Mouse (Mus musculus): ENCODE results near the gene Prkn. TPM values are rescaled to one million over a fixed set of nuclear protein-coding genes. Genes with fewer than 3 reads are reported as not detected.
A peak's percentile ranks its signal among the peaks of the same experiment; 100 is the strongest.

The Prkn gene
- total and polyA plus RNA-seq, 2 experiments, result 2.5 to 8.9 TPM

GRCm38 (mm10) chr17:10997291-10997690, 157.1 kb downstream of the Prkn start:
- no peaks in the 10 kb centered on the region for H3K27me3 ChIP-seq (ENCODE audit: control insufficient read depth, insufficient read depth, low read length)
- no peaks in the 10 kb centered on the region for H3K36me3 ChIP-seq (ENCODE audit: control insufficient read depth, insufficient read depth, low read length)
- H3K79me2 ChIP-seq (ENCODE audit: control insufficient read depth, insufficient read depth, low read length), result no peaks in the 10 kb centered on the region
- no peak for DNase-seq (ENCODE audit: extremely low read depth, low read depth, low spot score)
- TF ChIP-seq CTCF (IDR thresholded peaks at IDR 0.05; ENCODE audit: low read depth, low read length) (no peak), POLR2A (IDR thresholded peaks at IDR 0.05; ENCODE audit: extremely low read depth, insufficient read depth, low read length) (no peak)
- H3K9ac ChIP-seq (ENCODE audit: low read depth, low read length), result no peak overlapping the region
- WGBS, result 77% methylated on average over 5 of the region's 5 CpGs
- no peak overlapping the region for H3K27ac ChIP-seq (replicated peaks; ENCODE audit: insufficient read depth, low read depth, low read length)
- H3K4me3 ChIP-seq (ENCODE audit: insufficient read depth, low read depth, low read length), result no peak overlapping the region
- H3K4me1 ChIP-seq (ENCODE audit: control insufficient read depth, insufficient read depth, low read length), result no peaks in the 10 kb centered on the region

GRCm38 (mm10) chr17:11023371-11023770, 183.2 kb downstream of the Prkn start:
- Histone ChIP-seq H3K27ac (replicated peaks; ENCODE audit: insufficient read depth, low read depth, low read length) (no peak overlapping the region), H3K4me1 (ENCODE audit: control insufficient read depth, insufficient read depth, low read length) (no peaks in the 10 kb centered on the region), H3K27me3 (ENCODE audit: control insufficient read depth, insufficient read depth, low read length) (no peaks in the 10 kb centered on the region), H3K9ac (ENCODE audit: low read depth, low read length) (no peak overlapping the region), H3K36me3 (ENCODE audit: control insufficient read depth, insufficient read depth, low read length) (no peaks in the 10 kb centered on the region), H3K4me3 (ENCODE audit: insufficient read depth, low read depth, low read length) (no peak overlapping the region), H3K79me2 (ENCODE audit: control insufficient read depth, insufficient read depth, low read length) (no peaks in the 10 kb centered on the region)
- TF ChIP-seq POLR2A (IDR thresholded peaks at IDR 0.05; ENCODE audit: extremely low read depth, insufficient read depth, low read length), result no peak
- TF ChIP-seq CTCF (IDR thresholded peaks at IDR 0.05; ENCODE audit: low read depth, low read length), result no peak
- no peak for DNase-seq (ENCODE audit: extremely low read depth, low read depth, low spot score)
- 77% methylated on average over 2 of the region's 2 CpGs for WGBS

GRCm38 (mm10) chr17:11029348-11029747, 189.2 kb downstream of the Prkn start:
- H3K27me3 ChIP-seq (ENCODE audit: control insufficient read depth, insufficient read depth, low read length), result no peaks in the 10 kb centered on the region
- no peaks in the 10 kb centered on the region for H3K79me2 ChIP-seq (ENCODE audit: control insufficient read depth, insufficient read depth, low read length)
- H3K4me3 ChIP-seq (ENCODE audit: insufficient read depth, low read depth, low read length), result no peak overlapping the region
- H3K9ac ChIP-seq (ENCODE audit: low read depth, low read length), result no peak overlapping the region
- peak; percentile 36 for TF ChIP-seq CTCF (IDR thresholded peaks at IDR 0.05; ENCODE audit: low read depth, low read length)
- no peak for TF ChIP-seq POLR2A (IDR thresholded peaks at IDR 0.05; ENCODE audit: extremely low read depth, insufficient read depth, low read length)
- no peaks in the 10 kb centered on the region for H3K36me3 ChIP-seq (ENCODE audit: control insufficient read depth, insufficient read depth, low read length)
- WGBS, result 97% methylated on average over 4 of the region's 4 CpGs
- no peak overlapping the region for H3K27ac ChIP-seq (replicated peaks; ENCODE audit: insufficient read depth, low read depth, low read length)
- no peak for DNase-seq (ENCODE audit: extremely low read depth, low read depth, low spot score)
- 0 out of 2 replicates have a peak, but pooled peaks cover 2% of the 10 kb centered on the region for H3K4me1 ChIP-seq (ENCODE audit: control insufficient read depth, insufficient read depth, low read length)

GRCm38 (mm10) chr17:11030936-11031335, 190.8 kb downstream of the Prkn start:
- no peak for TF ChIP-seq CTCF (IDR thresholded peaks at IDR 0.05; ENCODE audit: low read depth, low read length)
- no peak for TF ChIP-seq POLR2A (IDR thresholded peaks at IDR 0.05; ENCODE audit: extremely low read depth, insufficient read depth, low read length)
- no peaks in the 10 kb centered on the region for H3K79me2 ChIP-seq (ENCODE audit: control insufficient read depth, insufficient read depth, low read length)
- 86% methylated on average over 4 of the region's 4 CpGs for WGBS
- no peak for DNase-seq (ENCODE audit: extremely low read depth, low read depth, low spot score)
- no peak overlapping the region for H3K27ac ChIP-seq (replicated peaks; ENCODE audit: insufficient read depth, low read depth, low read length)
- no peaks in the 10 kb centered on the region for H3K27me3 ChIP-seq (ENCODE audit: control insufficient read depth, insufficient read depth, low read length)
- 0 out of 2 replicates have a peak, but pooled peaks cover 2% of the 10 kb centered on the region for H3K4me1 ChIP-seq (ENCODE audit: control insufficient read depth, insufficient read depth, low read length)
- H3K9ac ChIP-seq (ENCODE audit: low read depth, low read length), result no peak overlapping the region
- no peak overlapping the region for H3K4me3 ChIP-seq (ENCODE audit: insufficient read depth, low read depth, low read length)
- H3K36me3 ChIP-seq (ENCODE audit: control insufficient read depth, insufficient read depth, low read length), result no peaks in the 10 kb centered on the region

GRCm38 (mm10) chr17:11032366-11032765, 192.2 kb downstream of the Prkn start:
- Histone ChIP-seq H3K27ac (replicated peaks; ENCODE audit: insufficient read depth, low read depth, low read length) (no peak overlapping the region), H3K36me3 (ENCODE audit: control insufficient read depth, insufficient read depth, low read length) (no peaks in the 10 kb centered on the region), H3K9ac (ENCODE audit: low read depth, low read length) (no peak overlapping the region), H3K4me3 (ENCODE audit: insufficient read depth, low read depth, low read length) (no peak overlapping the region), H3K4me1 (ENCODE audit: control insufficient read depth, insufficient read depth, low read length) (peaks cover 6% of the 10 kb centered on the region), H3K79me2 (ENCODE audit: control insufficient read depth, insufficient read depth, low read length) (no peaks in the 10 kb centered on the region), H3K27me3 (ENCODE audit: control insufficient read depth, insufficient read depth, low read length) (no peaks in the 10 kb centered on the region)
- peak; percentile 78 for DNase-seq (ENCODE audit: extremely low read depth, low read depth, low spot score)
- 11% methylated on average over 2 of the region's 2 CpGs for WGBS
- no peak for TF ChIP-seq POLR2A (IDR thresholded peaks at IDR 0.05; ENCODE audit: extremely low read depth, insufficient read depth, low read length)
- TF ChIP-seq CTCF (IDR thresholded peaks at IDR 0.05; ENCODE audit: low read depth, low read length), result no peak

GRCm38 (mm10) chr17:11033594-11033993, 193.4 kb downstream of the Prkn start:
- Histone ChIP-seq H3K27me3 (ENCODE audit: control insufficient read depth, insufficient read depth, low read length) (no peaks in the 10 kb centered on the region), H3K27ac (replicated peaks; ENCODE audit: insufficient read depth, low read depth, low read length) (no peak overlapping the region), H3K79me2 (ENCODE audit: control insufficient read depth, insufficient read depth, low read length) (no peaks in the 10 kb centered on the region), H3K4me1 (ENCODE audit: control insufficient read depth, insufficient read depth, low read length) (peaks cover 13% of the 10 kb centered on the region), H3K9ac (ENCODE audit: low read depth, low read length) (no peak overlapping the region), H3K4me3 (ENCODE audit: insufficient read depth, low read depth, low read length) (no peak overlapping the region), H3K36me3 (ENCODE audit: control insufficient read depth, insufficient read depth, low read length) (no peaks in the 10 kb centered on the region)
- TF ChIP-seq POLR2A (IDR thresholded peaks at IDR 0.05; ENCODE audit: extremely low read depth, insufficient read depth, low read length) (no peak), CTCF (IDR thresholded peaks at IDR 0.05; ENCODE audit: low read depth, low read length) (no peak)
- no peak for DNase-seq (ENCODE audit: extremely low read depth, low read depth, low spot score)
- 78% methylated on average over 2 of the region's 2 CpGs for WGBS

Data from liver, adult 2 months (tissue).